Mouse (Mus musculus) kidney, adult 2 months (tissue): Measurements from ENCODE around the gene Nfatc2ip.

ENCODE experiments used
- CTCF ChIP-seq: fragments of 200-500 bp; conservative IDR thresholded peaks from 2 replicates; pipeline ENCODE4 v1.5.1; 2011; ENCODE audit warnings: low read depth, mild to moderate bottlenecking, control low read depth, low read length, moderate library complexity, mixed read lengths; ENCODE audit not compliant: insufficient read depth, insufficient read length
- POLR2A ChIP-seq: fragments of 200-500 bp; IDR thresholded peaks from one replicate; pipeline ENCODE4 v1.6.1; 2011; ENCODE audit warnings: low read depth, low read length, control low read depth

- TF ChIP-seq CTCF (no peak), POLR2A (no peak)
These were observed 27.6 kb upstream of the Nfatc2ip start for GRCm38 (mm10) chr7:126424161-126424560.
